Mouse (Mus musculus) kidney, adult 2 months (tissue): Measurements from ENCODE around the gene Med1.

Experiments
- CTCF ChIP-seq: fragments of 200-500 bp; conservative IDR thresholded peaks from 2 replicates; pipeline ENCODE4 v1.5.1; 2011; ENCODE audit warnings: low read depth, mild to moderate bottlenecking, control low read depth, low read length, moderate library complexity, mixed read lengths; ENCODE audit not compliant: insufficient read depth, insufficient read length
- POLR2A ChIP-seq: fragments of 200-500 bp; IDR thresholded peaks from one replicate; pipeline ENCODE4 v1.6.1; 2011; ENCODE audit warnings: low read depth, low read length, control low read depth

DNA sequence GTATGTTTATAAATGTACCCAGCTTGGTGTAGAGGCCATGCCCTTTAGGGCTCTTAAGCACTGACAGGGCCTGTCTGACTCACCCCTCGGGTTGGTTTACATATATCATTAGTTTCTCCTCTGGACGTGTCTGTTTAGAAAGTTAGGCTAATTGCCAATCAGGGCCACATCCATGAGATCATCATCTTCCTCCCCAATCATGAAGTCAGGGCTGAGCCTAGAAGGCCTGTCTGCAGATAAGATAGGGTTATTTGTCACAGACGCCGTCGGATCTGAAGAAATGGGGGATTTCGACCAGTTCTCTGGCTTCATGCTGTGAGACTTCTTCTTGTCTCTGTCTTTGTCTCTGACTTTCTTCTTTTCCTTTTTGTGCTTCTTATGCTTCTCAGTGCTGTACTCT, 38.0 kb downstream of the Med1 start:
- TF ChIP-seq CTCF: no peak
- no peak for TF ChIP-seq POLR2A
